Mouse (Mus musculus) liver, embryonic 14.5 days (tissue): Measurements from ENCODE around the gene Ifitm2. TPM values are rescaled to one million over a fixed set of nuclear protein-coding genes. Genes with fewer than 3 reads are reported as not detected.

Experiments
- ATAC-seq: fragments of 200-750 bp; cut with Nextera tagmentation; 2 replicates; pipeline ENCODE4 v1.8.0; 2017; ENCODE audit warnings: moderate number of reproducible peaks, mild to moderate bottlenecking, moderate library complexity; ENCODE audit not compliant: insufficient read depth
- DNase-seq, 3 experiments: peaks; one replicate each; pipeline ENCODE4 v3.0.0-alpha.2; 2012 to 2013; ENCODE audit warnings: low read depth in 3 of 3, low spot score in 3 of 3
- H3K27ac ChIP-seq: fragments of 300-500 bp; sonication (generic); 2 replicates; pipeline ENCODE4 v1.5.1; 2014; ENCODE audit warnings: moderate library complexity, mild to moderate bottlenecking, control low read depth, inconsistent platforms
- H3K27me3 ChIP-seq: fragments of 300-500 bp; sonication (generic); 2 replicates; pipeline ENCODE4 v1.6.1; 2014; ENCODE audit warnings: mild to moderate bottlenecking, low read length, moderate library complexity; ENCODE audit not compliant: control insufficient read depth, insufficient read depth
- H3K36me3 ChIP-seq: fragments of 300-500 bp; sonication (generic); replicated peaks from 2 replicates; pipeline ENCODE4 v1.6.1; 2014; ENCODE audit warnings: low read depth; ENCODE audit not compliant: control insufficient read depth, insufficient read depth
- H3K4me1 ChIP-seq, 2 experiments: fragments of 200-500 bp in 1 of 2; fragments of 300-500 bp in 1 of 2; sonication (generic) in 1 of 2; replicated peaks; 2 replicates each; pipeline ENCODE4 v1.6.1; 2012 to 2014; ENCODE audit warnings: antibody characterized with exemption in 1 of 2, inconsistent platforms in 1 of 2, low read length in 1 of 2; ENCODE audit not compliant: control insufficient read depth in 2 of 2, insufficient read depth in 2 of 2
- H3K4me2 ChIP-seq: fragments of 300-500 bp; sonication (generic); 2 replicates; pipeline ENCODE4 v1.6.1; 2014; ENCODE audit warnings: low read depth, mild to moderate bottlenecking, control low read depth, moderate library complexity
- H3K4me3 ChIP-seq, 2 experiments: fragments of 200-500 bp in 1 of 2; fragments of 300-500 bp in 1 of 2; sonication (generic) in 1 of 2; 2 replicates each; pipeline ENCODE4 v1.5.1; 2012 to 2014; ENCODE audit warnings: low read depth in 2 of 2, low read length in 2 of 2, mild to moderate bottlenecking in 2 of 2, control low read depth in 1 of 2, inconsistent platforms in 1 of 2, moderate library complexity in 1 of 2; ENCODE audit not compliant: insufficient read depth in 1 of 2
- H3K9ac ChIP-seq: fragments of 300-500 bp; sonication (generic); replicated peaks from 2 replicates; pipeline ENCODE4 v1.6.1; 2014; ENCODE audit warnings: mild to moderate bottlenecking, control low read depth, moderate library complexity
- H3K9me3 ChIP-seq: fragments of 300-500 bp; sonication (generic); 2 replicates; pipeline ENCODE4 v1.6.1; 2016; ENCODE audit warnings: low read length, mixed read lengths; ENCODE audit not compliant: control insufficient read depth
- CTCF ChIP-seq: IDR thresholded peaks from 2 replicates; pipeline ENCODE4 v1.5.1; 2016; ENCODE audit warnings: antibody characterized with exemption, low read depth, control low read depth
- EP300 ChIP-seq: IDR thresholded peaks from 2 replicates; pipeline ENCODE4 v1.6.1; 2016; ENCODE audit warnings: antibody characterized with exemption, low read depth
- WGBS: fragments of 180-500 bp; shearing (Covaris S2); extraction: QIAGEN DNeasy Blood & Tissue Kit; methylation state at CpG from one replicate; pipeline ENCODE4 v1.1.7; 2014; ENCODE audit not compliant: insufficient replicate concordance; 5-methylcytosine and 5-hydroxymethylcytosine counted together
- polyA plus RNA-seq, 2 experiments: library from polyadenylated mRNA; depleted of rRNA in 1 of 2; stranded (reverse) in 1 of 2; unstranded in 1 of 2; fragments of >200 nt; fragmentation: Nextera tagmentation in 1 of 2; extraction: Ambion mirVana in 1 of 2; gene quantifications; 2 replicates each; pipeline versions ENCODE4 v1.2.1 to v1.2.3; 2012 to 2014

The Ifitm2 gene
- polyA plus RNA-seq, 2 experiments = 217 to 432 TPM

DNA sequence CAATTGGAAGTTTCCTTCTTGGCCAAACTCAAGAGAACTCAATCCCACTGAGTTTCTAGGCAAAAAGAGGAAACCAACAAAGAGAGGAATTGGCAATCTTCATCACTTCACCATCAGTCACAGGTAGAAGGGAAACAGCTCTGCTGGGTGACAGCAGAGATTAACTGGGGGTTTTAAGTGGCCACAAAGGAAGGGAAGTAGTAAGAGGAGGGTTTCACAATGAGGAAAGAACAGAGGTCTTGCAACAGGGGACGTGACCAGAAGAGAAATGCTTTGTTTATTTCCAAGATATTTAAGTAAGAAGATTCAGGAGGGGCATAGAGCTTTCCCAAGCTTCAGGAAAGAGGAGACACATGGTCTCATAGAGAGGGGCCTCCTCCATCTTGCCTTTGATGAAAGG, 42.0 kb upstream of the Ifitm2 start:
- H3K9me3 ChIP-seq = no peaks in the 10 kb centered on the region
- H3K4me1 ChIP-seq = 0 out of 4 replicates have a peak, but pooled peaks cover 0 to 1% of the 10 kb centered on the region in 2 experiments
- 7% methylated on average over 1 of the region's 1 CpGs for WGBS
- no peak overlapping the region for H3K4me3 ChIP-seq
- no peak overlapping the region for H3K9ac ChIP-seq
- H3K27ac ChIP-seq = no peak overlapping the region
- ATAC-seq (no peak), DNase-seq (no peak)
- H3K4me2 ChIP-seq = no peak overlapping the region
- H3K27me3 ChIP-seq = no peaks in the 10 kb centered on the region
- TF ChIP-seq CTCF = no peak
- no peak for TF ChIP-seq EP300
- no peaks in the 10 kb centered on the region for H3K36me3 ChIP-seq

DNA sequence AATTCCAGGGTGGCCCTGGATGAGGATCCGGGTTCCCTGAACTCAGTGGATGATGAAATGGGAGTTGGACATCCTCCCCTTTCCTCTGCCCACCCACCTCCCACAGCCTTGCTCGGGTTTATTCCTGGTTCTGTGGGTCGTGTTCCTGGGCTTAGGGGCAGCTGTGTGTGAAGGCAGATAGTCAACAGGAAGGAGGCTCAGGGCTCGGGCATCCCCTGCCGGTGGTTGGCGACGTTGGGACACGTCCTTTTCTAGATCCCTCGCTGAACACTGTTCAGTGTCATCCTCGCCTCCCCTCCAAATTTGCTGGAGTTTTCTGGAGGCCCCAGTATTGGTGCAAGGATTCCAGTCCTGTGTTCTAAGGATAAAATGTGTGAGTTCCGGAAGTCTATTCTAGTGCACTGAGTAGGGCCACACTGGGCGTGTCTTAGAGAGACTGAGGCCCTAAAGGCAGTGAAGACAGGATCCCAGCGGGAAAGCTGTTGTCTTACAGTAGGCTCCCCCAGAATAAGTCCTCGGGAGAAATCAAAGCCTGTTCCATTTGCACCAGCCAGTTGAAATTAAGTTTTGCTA, 35.4 kb upstream of the Ifitm2 start:
- 29% methylated on average over 14 of the region's 14 CpGs for WGBS
- Histone ChIP-seq H3K9ac (no peak overlapping the region), H3K4me3 (no peak overlapping the region), H3K4me2 (no peak overlapping the region), H3K4me1 (peaks cover 0 to 9% of the 10 kb centered on the region in 2 experiments; a peak in 2 of 4 replicates), H3K27me3 (no peaks in the 10 kb centered on the region), H3K9me3 (no peaks in the 10 kb centered on the region), H3K27ac (no peak overlapping the region), H3K36me3 (no peaks in the 10 kb centered on the region)
- DNase-seq = no peak
- ATAC-seq = no peak
- TF ChIP-seq EP300 (no peak), CTCF (peak; percentile 44)

DNA sequence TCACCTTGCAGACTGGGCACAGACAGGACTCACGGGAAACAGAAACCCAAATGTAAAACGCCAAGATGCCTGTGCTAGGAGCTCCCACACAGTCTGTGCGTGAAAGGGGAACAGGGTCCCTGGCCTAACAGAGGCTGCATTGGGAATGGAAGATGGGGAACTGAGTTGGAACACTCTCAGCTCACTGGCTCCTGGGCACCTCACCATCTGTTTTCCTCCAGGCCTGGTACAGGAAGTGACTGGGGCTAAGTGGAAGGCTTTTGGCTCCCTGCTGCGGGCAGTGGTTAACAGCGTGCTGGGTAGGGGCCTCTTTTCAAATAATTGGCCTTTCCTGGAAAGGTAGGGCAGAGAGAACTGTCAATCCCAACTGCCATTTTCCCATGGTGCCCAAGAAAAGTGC, 34.8 kb upstream of the Ifitm2 start:
- no peak overlapping the region for H3K4me3 ChIP-seq
- H3K36me3 ChIP-seq = no peaks in the 10 kb centered on the region
- H3K27ac ChIP-seq = no peak overlapping the region
- ATAC-seq (peak; percentile 41; the same call in 1 of the 2 replicates), DNase-seq (no peak)
- H3K4me1 ChIP-seq = peaks cover 0 to 9% of the 10 kb centered on the region in 2 experiments; a peak in 2 of 4 replicates
- TF ChIP-seq CTCF (no peak), EP300 (no peak)
- H3K9ac ChIP-seq = no peak overlapping the region
- H3K9me3 ChIP-seq = no peaks in the 10 kb centered on the region
- WGBS = 21% methylated on average over 5 of the region's 5 CpGs
- no peaks in the 10 kb centered on the region for H3K27me3 ChIP-seq
- H3K4me2 ChIP-seq = no peak overlapping the region

DNA sequence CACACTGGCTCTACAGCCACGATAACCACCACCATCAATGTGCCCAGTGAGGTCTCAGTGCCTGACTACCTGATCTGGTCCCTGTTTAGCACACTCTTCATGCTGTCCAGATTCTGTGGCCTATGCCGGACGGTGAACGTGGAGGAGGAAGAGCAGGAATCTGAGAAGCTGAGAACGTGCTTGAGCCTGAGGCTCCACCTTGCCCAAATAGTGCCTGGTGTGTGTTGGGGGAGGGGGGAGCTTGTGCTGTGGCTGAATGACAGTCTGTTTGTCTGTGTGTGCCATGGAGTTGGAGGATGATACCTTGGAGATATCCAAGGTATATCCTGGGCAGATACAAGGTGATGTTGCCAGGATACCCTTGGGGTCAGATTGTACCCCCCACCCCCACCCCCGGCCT, 34.4 kb upstream of the Ifitm2 start:
- WGBS = 20% methylated on average over 6 of the region's 6 CpGs
- no peak for ATAC-seq
- Histone ChIP-seq H3K27me3 (no peaks in the 10 kb centered on the region), H3K36me3 (no peaks in the 10 kb centered on the region), H3K9ac (no peak overlapping the region), H3K4me1 (peaks cover 0 to 9% of the 10 kb centered on the region in 2 experiments; a peak in 2 of 4 replicates), H3K27ac (no peak overlapping the region), H3K4me2 (no peak overlapping the region), H3K4me3 (no peak overlapping the region), H3K9me3 (no peaks in the 10 kb centered on the region)
- no peak for TF ChIP-seq CTCF
- TF ChIP-seq EP300 = no peak
- DNase-seq = no peak

DNA sequence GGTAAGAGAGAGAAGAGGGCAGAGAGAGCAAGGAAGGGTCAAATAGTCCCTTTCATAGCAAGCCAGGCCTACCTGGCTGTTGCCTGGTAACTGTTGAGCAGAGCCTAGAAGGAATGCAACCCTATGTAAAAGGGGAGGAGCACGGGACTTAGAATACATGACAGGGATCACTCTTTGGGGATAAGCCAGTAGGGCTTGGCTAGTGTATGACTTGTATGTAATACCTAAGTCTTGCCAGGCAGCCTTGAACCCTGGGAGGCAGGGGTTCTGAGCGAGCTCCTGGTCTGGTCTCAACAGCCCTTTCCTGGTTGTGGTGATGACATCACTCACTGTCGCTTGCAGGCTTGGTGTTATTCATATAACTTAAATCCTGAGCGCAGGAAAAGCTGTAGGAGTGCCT, 33.2 kb upstream of the Ifitm2 start:
- WGBS = 49% methylated on average over 4 of the region's 4 CpGs
- DNase-seq = no peak

More for the DNA sequence above, 33.2 kb upstream of the Ifitm2 start:
- Histone ChIP-seq H3K4me1 (peaks cover 0 to 9% of the 10 kb centered on the region in 2 experiments; a peak in 2 of 4 replicates), H3K9ac (no peak overlapping the region), H3K4me3 (no peak overlapping the region), H3K4me2 (no peak overlapping the region), H3K27me3 (no peaks in the 10 kb centered on the region), H3K27ac (no peak overlapping the region), H3K9me3 (no peaks in the 10 kb centered on the region), H3K36me3 (no peaks in the 10 kb centered on the region)
- TF ChIP-seq CTCF = no peak
- TF ChIP-seq EP300 = no peak
- ATAC-seq = no peak
